Mouse (Mus musculus): ENCODE measurements around the gene Olfr1023.

Gene Olfr1023

DNA sequence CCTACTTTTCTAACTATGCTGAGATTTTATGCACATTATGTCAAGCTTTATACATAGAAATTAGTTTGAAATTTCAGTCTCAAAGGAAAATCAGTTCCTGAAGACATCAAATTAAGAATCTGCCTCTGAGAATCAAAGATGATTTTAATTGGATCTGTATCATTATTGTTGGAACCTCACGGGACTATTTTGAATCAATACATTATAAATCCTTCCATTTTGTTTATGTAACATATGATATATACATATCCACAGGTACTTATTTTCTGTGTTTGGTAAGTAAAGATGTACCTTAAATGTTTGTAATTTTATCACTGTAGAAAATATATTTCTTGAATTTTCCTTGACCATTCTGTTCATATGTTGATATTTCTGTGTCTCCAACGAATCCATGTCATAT, at the start of gene Olfr1023:
Gene Olfr1023 (plus strand): TSS at position 301 of the 400 bp plus-strand sequence.
- no peak for DNase-seq (ENCODE audit: low spot score in 2 of 2)

DNA sequence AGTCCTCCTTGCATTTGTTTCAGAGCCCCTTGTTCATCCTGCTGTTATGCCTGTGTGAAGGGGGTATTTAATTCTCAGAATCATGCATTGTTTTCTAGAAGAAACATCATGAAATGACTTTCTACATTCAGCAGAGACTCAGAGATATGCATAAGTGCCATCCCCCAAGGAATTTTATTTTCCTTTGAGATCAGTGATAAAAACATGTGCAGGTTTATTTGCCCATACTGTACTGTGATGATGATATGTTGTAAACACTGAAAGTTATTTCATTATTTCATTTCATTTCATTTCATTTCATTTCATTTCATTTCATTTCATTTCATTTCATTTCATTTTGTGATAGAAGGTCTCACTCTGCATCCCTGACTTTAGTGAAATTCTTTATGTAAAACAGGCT, 40.1 kb upstream of the Olfr1023 start, which contains the start of gene Olfr1019:
Gene Olfr1019 (minus strand): TSS at position 101 of the 400 bp plus-strand sequence.
- no peak for DNase-seq (ENCODE audit: low spot score in 2 of 2)

DNA sequence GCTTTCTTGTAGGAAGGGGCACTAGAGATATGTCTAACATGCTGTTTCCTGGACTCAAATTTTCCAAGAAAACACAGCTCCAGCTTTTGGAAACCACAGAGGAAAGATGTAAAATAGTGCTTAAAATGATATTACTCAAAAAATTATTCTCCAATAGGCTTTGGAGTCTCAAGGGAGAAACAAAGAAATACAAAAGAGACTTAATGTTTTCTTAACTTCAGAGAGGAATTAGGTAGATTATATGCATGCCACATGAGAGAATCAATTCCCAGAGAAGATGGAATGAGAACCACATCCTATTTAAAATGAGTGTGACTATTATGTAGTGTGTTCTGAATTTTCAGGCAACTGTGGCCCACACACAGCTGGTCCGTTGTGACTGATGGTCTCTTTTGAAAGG, 38.7 kb upstream of the Olfr1023 start, which contains the start of gene Olfr1020:
Gene Olfr1020 (plus strand): TSS at position 301 of the 400 bp plus-strand sequence.
- no peak for DNase-seq (ENCODE audit: low spot score in 2 of 2)

DNA sequence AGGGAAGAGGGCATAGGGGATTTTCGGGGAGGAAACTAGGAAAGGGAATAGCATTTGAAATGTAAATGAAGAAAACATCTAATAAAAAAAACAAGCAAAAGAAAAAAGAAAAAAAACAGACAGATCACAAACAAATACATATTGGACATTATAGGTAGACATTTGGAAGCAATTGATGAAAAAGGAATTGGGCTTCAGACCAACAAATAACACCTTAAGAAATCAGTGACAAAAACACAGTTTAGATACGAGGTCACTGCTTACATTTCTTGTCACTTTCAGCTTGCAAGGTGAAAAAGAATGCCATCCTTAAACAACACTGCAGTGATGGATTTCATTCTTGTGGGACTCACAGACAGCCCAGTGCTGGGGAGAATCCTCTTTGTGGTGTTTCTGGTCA, 17.1 kb upstream of the Olfr1023 start, which contains the start of gene Olfr1022:
Gene Olfr1022 (plus strand): TSS at position 301 of the 400 bp plus-strand sequence.
- DNase-seq (ENCODE audit: low spot score in 2 of 2): no peak

DNA sequence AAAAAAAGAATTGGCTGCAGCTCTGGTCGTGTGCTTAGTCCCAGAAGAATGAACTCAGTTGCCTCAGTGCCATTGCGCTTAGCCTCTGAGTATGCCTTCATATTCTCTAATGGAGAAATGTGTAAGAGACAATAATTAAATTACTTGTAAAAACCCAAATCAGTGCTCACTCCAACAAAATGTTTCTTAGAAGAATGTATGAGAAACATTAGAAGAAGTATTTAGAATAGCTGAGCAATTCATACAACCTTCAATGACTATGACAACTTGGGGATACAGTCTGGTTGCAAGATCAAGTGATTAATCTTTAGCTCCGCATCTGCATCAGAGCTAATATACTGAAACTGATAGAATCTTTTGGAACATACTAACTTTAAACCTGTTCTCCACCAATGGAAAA, 19.5 kb downstream of the Olfr1023 start, which contains the start of gene Olfr1024:
Gene Olfr1024 (minus strand): TSS at position 101 of the 400 bp plus-strand sequence.
- no peak for DNase-seq (ENCODE audit: low spot score in 2 of 2)

DNA sequence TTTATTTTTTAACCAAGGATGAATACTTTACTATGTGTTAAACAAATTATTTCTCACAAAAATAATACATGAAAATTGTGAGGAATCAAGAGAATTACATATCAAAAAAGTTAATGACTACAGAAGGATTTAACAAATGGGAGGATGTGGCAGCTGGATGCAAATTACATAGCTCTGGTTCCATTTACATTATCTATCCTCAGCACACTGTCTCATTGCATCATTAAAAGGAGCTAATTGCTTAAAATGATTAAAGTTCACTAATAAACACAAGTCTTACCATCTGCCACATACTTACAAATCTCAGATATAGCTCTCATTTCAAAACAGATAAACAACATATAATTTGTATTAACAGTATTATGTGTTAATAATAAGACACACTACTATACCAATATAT, 27.8 kb downstream of the Olfr1023 start:
- no peak for DNase-seq (ENCODE audit: low spot score in 2 of 2)

DNA sequence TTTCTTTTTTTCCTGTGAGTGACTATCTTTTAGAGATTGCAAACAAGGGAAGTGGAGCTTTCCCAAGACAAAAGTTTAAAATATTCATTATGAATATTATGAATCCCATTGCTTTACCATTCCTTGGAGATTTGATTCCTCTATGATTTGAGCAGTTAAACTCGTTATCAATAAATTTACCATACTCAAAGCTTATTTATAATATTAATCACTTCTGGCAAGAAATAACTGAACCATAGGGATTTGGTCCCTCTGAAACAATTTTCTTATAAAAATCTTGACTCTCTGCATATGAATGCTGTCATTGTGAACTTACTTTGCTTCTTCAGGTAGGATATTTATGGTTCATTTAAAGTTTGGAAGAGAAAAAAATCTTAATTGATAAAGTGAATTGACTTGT, 29.5 kb downstream of the Olfr1023 start, which contains the start of gene Olfr1025-ps1:
Gene Olfr1025-ps1 (plus strand): TSS at position 301 of the 400 bp plus-strand sequence.
- no peak for DNase-seq (ENCODE audit: low spot score in 2 of 2)

DNA sequence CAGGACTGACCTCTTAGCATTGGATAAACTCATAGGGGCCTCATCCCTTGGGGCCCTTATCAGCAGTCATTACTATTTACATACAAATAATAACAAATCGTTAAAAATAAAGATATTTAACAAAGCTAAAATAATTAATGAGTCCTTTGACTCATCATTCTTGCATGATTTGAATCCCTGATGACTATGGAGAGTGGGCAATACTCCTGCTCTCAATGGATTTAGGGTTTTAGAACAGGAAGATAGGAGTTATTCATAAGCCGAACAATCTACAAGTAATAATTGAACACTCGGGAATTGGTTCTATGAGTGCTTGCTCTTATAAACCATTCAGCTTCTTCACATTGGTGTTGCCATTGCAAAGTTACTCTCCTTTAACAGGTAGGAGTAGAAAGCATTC, 35.8 kb downstream of the Olfr1023 start, which contains the start of gene Olfr1026:
Gene Olfr1026 (plus strand): TSS at position 301 of the 400 bp plus-strand sequence.
- DNase-seq (ENCODE audit: low spot score in 2 of 2): no peak
